Mouse (Mus musculus) layer of hippocampus, postnatal 14 days (tissue): ENCODE measurements around the gene Gtf3c6. TPM values are rescaled to one million over a fixed set of nuclear protein-coding genes. Genes with fewer than 3 reads are reported as not detected.
A peak's percentile ranks its signal among the peaks of the same experiment; 100 is the strongest.

ENCODE experiments used
- DNase-seq, 2 experiments: peaks; one replicate each; pipeline ENCODE4 v3.0.0; 2021 to 2022; ENCODE audit warnings: low spot score in 2 of 2, mixed read lengths in 1 of 2
- long read RNA-seq, 2 experiments: library from polyadenylated mRNA; stranded (forward); transcript quantifications; one replicate each; pipeline ENCODE4 v2.0.0; 2021
- total RNA-seq, 2 experiments: library from RNA; stranded (reverse); gene quantifications; 2 replicates each; pipeline ENCODE4 v1.2.3; 2021

The Gtf3c6 gene
- 10 to 100 TPM; 25.2 to 29.7 TPM for total RNA-seq
- long read RNA-seq, experiment 1, transcript Gtf3c6-206 (6 exons, 2,526 nt), result major isoform, 13 of 22 reads
- long read RNA-seq, experiment 1, partial matches to known transcripts, result 2 of 22 reads
- long read RNA-seq, experiment 1, other reads (novel, unspliced or antisense), result 3 of 22 reads
- long read RNA-seq, experiment 2, transcript Gtf3c6-201 (6 exons, 887 nt), result minor isoform, 7 of 33 reads
- long read RNA-seq, experiment 2, transcript Gtf3c6-206 (6 exons, 2,526 nt), result major isoform, 20 of 33 reads
- long read RNA-seq, experiment 2, partial matches to known transcripts, result 1 of 33 reads
- long read RNA-seq, experiment 2, other reads (novel, unspliced or antisense), result 5 of 33 reads

DNA sequence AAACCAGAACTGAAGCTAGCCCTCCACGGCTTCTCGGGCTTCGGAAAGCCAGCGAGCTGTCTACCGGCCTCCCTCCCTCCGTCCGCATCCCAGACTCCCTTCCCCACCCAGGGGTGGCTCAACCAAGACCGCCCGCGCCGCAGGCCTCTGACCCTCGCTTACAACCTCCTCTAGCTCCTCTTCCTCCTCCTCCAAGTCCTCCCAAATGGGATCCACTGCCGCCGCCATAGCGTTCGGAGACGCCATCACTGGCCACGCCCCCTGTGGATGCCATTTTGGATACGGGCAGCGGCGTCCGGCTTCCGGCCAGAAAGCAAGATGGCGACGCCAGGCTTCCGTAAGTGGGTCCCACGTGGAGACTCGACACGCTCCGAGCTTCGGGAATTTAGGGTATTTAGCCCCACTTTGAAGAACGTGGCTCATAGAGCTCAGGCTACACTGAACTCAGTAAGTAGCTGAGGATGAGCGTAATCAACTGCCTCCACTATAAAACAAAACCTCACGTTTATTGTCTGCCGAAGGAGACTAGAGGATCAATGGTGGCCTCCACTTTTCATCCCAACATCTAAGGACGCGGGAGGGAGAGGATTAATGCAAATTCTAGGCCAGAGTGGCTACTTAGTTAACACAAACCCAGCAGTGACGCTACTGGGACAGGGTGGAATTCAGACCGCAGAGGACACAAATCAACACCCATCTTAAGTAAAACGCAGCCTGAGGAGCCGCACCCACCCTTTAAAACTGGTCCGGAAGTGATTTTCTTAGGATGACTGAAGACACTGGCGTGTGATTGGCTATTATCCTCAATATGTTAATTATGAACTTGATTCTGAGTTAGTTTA lies at the start of gene Gtf3c6:
Gene Gtf3c6 (minus strand): TSS at position 695 of the 842 bp plus-strand sequence.
- DNase-seq, result peak; percentile 96

- no peak for DNase-seq
Measured at GRCm38 (mm10) chr10:40305989-40306388, 48.1 kb upstream of the Gtf3c6 start.

GRCm38 (mm10) chr10:40302140-40302985 lies 44.5 kb upstream of the Gtf3c6 start, which contains the start of gene Amd1:
Gene Amd1 (minus strand): TSS chr10:40302186.
- DNase-seq, result peak; percentile 100

GRCm38 (mm10) chr10:40301181-40302075 lies 43.5 kb upstream of the Gtf3c6 start:
- DNase-seq, result peak in 1 of 2 experiments; percentile 40

GRCm38 (mm10) chr10:40300648-40301171 lies 42.8 kb upstream of the Gtf3c6 start:
- peak; percentile 84 to 90 for DNase-seq

DNA sequence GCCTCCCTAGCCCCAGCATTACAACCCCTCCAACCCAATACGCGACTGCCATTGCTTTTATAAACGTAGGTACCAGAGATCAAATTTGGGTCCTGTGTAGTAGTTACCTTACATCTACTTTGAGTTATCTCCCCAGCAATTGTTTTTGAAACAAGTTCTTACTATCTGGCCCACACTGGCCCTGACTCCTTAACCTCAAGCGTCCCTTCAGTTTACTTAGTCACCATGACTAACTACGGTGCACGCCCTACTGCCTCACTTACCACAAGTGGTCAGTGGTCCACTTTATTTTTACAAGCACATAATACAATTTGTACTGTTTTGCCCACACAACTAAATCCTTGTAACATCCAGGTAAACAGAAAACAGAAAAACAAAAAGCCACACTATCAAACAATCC lies 34.7 kb upstream of the Gtf3c6 start:
- no peak for DNase-seq

DNA sequence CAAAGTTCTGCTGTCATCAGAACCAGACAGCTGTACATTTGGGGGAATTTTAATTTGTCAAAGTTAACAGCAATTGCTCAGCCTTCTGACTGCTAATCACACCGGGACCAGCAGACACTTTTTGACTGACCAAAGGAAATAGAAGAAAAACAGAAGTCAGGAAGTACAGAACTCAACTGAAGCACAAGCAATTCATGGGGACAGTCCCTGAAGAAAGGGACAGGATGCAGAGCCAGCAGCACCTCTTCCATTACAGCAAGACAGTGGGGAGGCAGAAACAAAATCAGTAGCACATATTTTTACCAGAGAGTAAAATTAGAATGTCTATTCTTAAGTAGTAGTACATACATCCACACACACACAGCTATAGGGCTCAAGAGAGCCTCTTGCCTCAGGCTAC lies 28.9 kb upstream of the Gtf3c6 start:
- DNase-seq, result no peak

DNA sequence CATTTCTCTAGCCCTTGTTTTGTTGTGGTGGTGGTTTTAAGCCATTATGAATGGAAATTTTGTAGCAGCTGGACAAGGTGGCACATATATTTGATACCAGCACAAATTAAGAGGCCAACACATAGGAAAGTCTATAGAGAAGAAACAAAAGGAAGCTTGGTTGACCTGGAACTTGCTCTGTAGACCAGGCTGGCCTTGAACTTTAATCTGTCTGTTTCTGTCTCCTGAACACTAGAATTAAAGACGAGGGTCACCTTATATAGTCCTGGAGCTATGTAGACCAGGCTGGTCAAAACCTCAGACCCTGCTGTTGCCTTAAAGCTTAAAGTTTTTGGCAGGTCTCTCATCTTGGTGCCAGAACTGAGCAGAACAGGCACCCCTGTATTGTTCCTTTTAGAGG lies 27.7 kb upstream of the Gtf3c6 start:
- DNase-seq, result no peak

GRCm38 (mm10) chr10:40284997-40285396 lies 27.1 kb upstream of the Gtf3c6 start:
- DNase-seq, result no peak

GRCm38 (mm10) chr10:40284179-40284831 lies 26.4 kb upstream of the Gtf3c6 start:
- peak; percentile 31 to 34 for DNase-seq

DNA sequence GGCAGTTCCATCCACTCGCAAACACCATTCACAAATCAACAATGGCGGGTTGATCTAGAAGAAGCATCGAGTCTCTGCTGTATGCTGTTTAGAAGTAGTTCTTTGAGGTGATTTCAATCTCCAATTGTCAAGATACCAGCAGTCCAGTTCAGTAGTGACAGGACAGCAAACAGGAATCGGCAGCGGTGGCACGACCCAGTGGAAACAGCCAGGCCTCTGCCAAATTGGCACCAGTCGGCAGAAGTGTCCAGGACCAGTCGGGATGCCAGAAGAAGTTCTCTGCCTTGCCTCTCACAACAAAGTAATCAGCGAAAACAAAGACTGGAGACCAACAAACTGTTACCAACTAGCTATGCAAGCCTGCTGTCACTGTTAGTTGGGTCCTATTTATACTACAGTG lies 25.7 kb upstream of the Gtf3c6 start:
- no peak for DNase-seq

GRCm38 (mm10) chr10:40281565-40281964 lies 23.7 kb upstream of the Gtf3c6 start:
- DNase-seq, result no peak

DNA sequence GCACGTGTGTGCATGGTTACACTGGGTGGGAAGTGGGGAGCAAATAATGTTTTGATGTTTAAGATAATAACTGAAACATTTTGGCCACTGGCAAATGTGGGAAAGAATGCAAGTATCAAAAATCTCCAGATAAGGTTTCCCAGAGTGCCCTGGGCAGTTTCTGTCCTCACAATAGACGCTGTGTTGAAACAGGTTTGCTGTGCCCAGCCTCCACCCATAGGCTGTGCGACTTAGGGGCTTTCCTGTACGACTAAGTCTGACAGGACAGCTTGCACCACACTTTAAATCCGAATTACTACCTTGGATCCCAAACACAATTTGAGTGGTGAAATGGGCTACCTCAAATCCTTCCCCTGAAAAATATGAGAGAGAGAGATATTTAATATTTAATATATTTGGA lies 20.4 kb upstream of the Gtf3c6 start:
- no peak for DNase-seq

- no peak for DNase-seq
Measured at GRCm38 (mm10) chr10:40275991-40276390, 18.1 kb upstream of the Gtf3c6 start.

GRCm38 (mm10) chr10:40273938-40274337 lies 16.0 kb upstream of the Gtf3c6 start:
- DNase-seq, result no peak

DNA sequence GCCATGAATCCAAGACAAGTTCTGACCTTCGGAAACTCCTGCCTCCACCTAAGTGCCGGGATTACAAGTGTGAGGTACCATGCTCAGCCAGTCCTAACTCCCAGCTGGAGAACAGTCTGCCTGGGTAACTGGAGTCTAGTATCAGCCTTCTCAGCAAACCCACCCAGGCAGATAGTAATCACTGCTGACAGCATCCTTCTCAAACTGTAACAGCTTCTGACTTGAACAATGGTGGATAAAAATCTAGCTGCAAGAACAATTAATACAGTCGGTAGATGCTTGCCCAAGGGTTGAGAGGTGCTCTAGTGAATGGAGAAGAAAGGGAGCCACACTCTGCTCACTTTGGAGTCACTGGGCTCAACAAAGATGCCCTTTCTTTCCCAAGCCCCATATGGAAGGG lies 13.3 kb upstream of the Gtf3c6 start:
- DNase-seq, result no peak

DNA sequence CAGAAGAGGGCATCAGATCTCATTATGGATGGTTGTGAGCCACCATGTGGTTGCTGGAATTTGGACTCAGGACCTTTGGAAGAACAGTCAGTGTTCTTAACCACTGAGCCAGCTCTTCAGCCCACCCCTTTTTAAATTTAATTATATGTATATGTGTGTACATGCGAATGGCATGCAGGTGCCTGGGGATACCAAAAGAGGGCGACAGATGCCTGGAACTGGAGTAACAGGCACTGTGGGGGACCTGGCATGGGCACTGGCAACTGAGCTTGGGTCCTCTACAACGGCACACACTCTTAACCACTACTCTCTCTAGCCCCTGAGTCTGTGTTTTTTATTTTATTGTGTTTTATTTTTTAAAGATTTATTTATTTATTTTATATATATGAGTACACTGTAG lies 7.0 kb upstream of the Gtf3c6 start:
- DNase-seq, result no peak

DNA sequence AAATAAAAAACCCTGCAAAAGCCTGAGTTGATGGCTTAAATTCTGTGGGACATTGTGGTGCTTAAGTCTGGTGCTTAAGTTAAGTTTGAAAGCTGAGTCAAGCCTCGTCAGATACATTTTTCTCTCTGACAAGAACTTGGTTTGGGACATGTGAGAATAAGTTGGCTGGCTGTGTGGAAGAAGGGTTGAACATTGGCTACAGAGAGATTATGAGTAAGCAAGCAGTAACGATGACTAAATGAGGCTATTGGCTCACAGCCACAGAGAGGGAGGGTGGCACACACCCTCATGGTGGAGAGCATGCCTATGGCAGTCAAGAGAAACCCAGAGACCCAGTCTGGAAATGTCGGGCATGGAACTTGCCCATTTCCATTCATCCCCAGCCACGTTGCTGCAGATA lies 5.8 kb upstream of the Gtf3c6 start:
- no peak for DNase-seq

DNA sequence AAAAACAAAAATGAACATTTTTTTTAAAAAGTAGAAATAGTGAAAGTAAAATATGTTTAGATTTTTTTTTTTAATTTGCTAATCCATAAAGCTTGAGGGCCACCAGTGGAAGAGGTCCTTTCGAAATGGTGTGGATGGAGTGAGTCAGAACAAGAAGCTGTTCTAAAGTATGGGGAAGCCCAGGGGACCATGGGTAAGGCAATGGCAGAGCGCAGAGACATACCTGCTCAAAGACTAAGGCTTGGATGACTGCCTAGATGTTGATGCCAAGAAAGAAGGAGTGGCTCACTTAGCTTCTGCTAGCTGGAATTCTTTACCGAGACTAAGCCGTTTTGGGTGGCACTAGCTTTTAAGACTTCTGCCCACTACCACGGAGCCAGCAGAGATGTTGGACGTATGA lies 4.3 kb upstream of the Gtf3c6 start:
- DNase-seq, result no peak

DNA sequence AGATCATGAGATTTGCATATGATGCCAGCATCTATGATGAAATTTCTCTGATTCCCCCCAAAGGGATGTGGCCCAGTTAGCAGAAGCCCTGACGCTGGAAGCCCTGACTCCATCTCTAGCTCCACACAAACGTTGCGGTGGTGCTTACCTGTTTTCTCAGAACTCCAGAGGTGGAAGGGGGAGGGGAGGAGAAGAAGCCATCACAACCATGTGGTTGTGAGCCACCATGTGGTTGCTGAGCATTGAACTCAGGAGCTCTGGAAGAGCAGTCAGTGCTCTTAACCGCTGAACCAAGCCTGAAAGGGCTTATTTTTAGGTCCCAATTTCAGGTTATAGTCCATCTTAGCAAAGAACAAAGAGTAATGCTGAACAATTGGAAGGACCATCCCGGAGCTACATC lies 2.4 kb upstream of the Gtf3c6 start:
- DNase-seq, result no peak
